Comparison of ENCODE assay signal across 23 mouse cellular contexts in genomic region chr11:118453886-118454671, GRCm38 (mm10). TPM values are rescaled to one million over a fixed set of nuclear protein-coding genes. Genes with fewer than 3 reads are reported as not detected.
DNase-seq lines count a peak whose midpoint lies in the region; ATAC-seq and TF ChIP-seq lines count a peak whose summit lies in the region.
"Had no signal": no experiment of that assay in that cellular context is flagged by ENCODE, and none has a peak within 500 bp of the region (broad histone marks: within the 10 kb centered on the region; RNA-seq: fewer than 3 reads in every experiment).

No protein-coding gene starts in this region.

- no peak overlapping the region for H3K4me2 ChIP-seq in heart, embryonic 11.5 days
- H3K4me2 ChIP-seq: embryonic facial prominence, embryonic 12.5 days; forebrain, embryonic 15.5 days; hindbrain, embryonic 15.5 days; kidney, embryonic 15.5 days; lung, embryonic 15.5 days; stomach, embryonic 15.5 days had no signal

- no peak overlapping the region for H3K9ac ChIP-seq in heart, embryonic 11.5 days (ENCODE audit: low read depth, low read length)
- H3K9ac ChIP-seq: embryonic facial prominence, embryonic 12.5 days; forebrain, embryonic 15.5 days; hindbrain, embryonic 15.5 days; kidney, embryonic 15.5 days; liver, embryonic 14.5 days; lung, embryonic 15.5 days; stomach, embryonic 15.5 days had no signal

- no peaks in the 10 kb centered on the region for H3K9me3 ChIP-seq in heart, embryonic 11.5 days (replicated peaks; ENCODE audit: control insufficient read depth, low read length)
- no peaks in the 10 kb centered on the region for H3K9me3 ChIP-seq in midbrain, embryonic 10.5 days (replicated peaks)
- H3K9me3 ChIP-seq: embryonic facial prominence, embryonic 12.5 days; forebrain, embryonic 15.5 days; hindbrain, embryonic 15.5 days; kidney, embryonic 15.5 days; lung, embryonic 15.5 days; stomach, embryonic 15.5 days had no signal

- no peaks in the 10 kb centered on the region for H3K27me3 ChIP-seq in heart, embryonic 11.5 days (ENCODE audit: control insufficient read depth, insufficient read depth, low read length)
- peaks cover 11% of the 10 kb centered on the region for H3K27me3 ChIP-seq in midbrain, embryonic 10.5 days (ENCODE audit: low read depth, poor library complexity, severe bottlenecking)
- H3K27me3 ChIP-seq: embryonic facial prominence, embryonic 12.5 days; forebrain, embryonic 15.5 days; hindbrain, embryonic 15.5 days; kidney, embryonic 15.5 days; lung, embryonic 15.5 days; stomach, embryonic 15.5 days had no signal

- H3K27ac ChIP-seq in heart, embryonic 11.5 days (ENCODE audit: low read depth, low read length), result no peak overlapping the region
- H3K27ac ChIP-seq in gastrocnemius, adult 2 months, result peak overlapping the region; percentile 67
- H3K27ac ChIP-seq in midbrain, embryonic 10.5 days (replicated peaks), result no peak overlapping the region
- H3K27ac ChIP-seq: embryonic facial prominence, embryonic 12.5 days; forebrain, embryonic 15.5 days; hindbrain, embryonic 15.5 days; kidney, embryonic 15.5 days; liver, embryonic 14.5 days; lung, embryonic 15.5 days; stomach, embryonic 15.5 days had no signal

- DNase-seq in heart, adult 8-10 months (ENCODE audit: low spot score), result peak; percentile 59
- DNase-seq in gastrocnemius, adult 2 months, result peak; percentile 83
- no peak for DNase-seq in midbrain, embryonic 10.5 days (ENCODE audit: low spot score)
- DNase-seq in B cell, adult 2 months, result no peak
- DNase-seq: adrenal gland, adult 8-10 months; cerebellum, adult 9-11 months; kidney, postnatal 4 days; layer of hippocampus, adult 9-11 months; right cerebral cortex, postnatal 14 days; thymus, adult 2 months had no signal

- no peak overlapping the region for H3K4me3 ChIP-seq in heart, embryonic 11.5 days (ENCODE audit: low read depth, low read length)
- H3K4me3 ChIP-seq in gastrocnemius, adult 2 months, result no peak overlapping the region
- H3K4me3 ChIP-seq in midbrain, embryonic 10.5 days, result no peak overlapping the region
- H3K4me3 ChIP-seq: embryonic facial prominence, embryonic 12.5 days; forebrain, embryonic 15.5 days; hindbrain, embryonic 15.5 days; kidney, embryonic 15.5 days; lung, embryonic 15.5 days; stomach, embryonic 15.5 days had no signal

- intact Hi-C loops in gastrocnemius, adult 2 months (cut with DNase I), result no loop called here

- TF ChIP-seq CTCF in gastrocnemius, adult 2 months (IDR thresholded peaks at IDR 0.05), result no peak

- H3K36me3 ChIP-seq in heart, embryonic 11.5 days (ENCODE audit: control insufficient read depth, insufficient read depth, low read length), result no peaks in the 10 kb centered on the region
- no peaks in the 10 kb centered on the region for H3K36me3 ChIP-seq in midbrain, embryonic 10.5 days
- H3K36me3 ChIP-seq: embryonic facial prominence, embryonic 12.5 days; forebrain, embryonic 15.5 days; hindbrain, embryonic 15.5 days; kidney, embryonic 15.5 days; lung, embryonic 15.5 days; stomach, embryonic 15.5 days had no signal

- H3K4me1 ChIP-seq in heart, embryonic 11.5 days (ENCODE audit: control insufficient read depth, insufficient read depth, low read length), result peaks cover 6% of the 10 kb centered on the region; the same call in 1 of the 2 replicates
- H3K4me1 ChIP-seq in midbrain, embryonic 10.5 days, result peaks cover 12% of the 10 kb centered on the region
- H3K4me1 ChIP-seq: embryonic facial prominence, embryonic 12.5 days; forebrain, embryonic 15.5 days; hindbrain, embryonic 15.5 days; lung, embryonic 15.5 days had no signal

- ATAC-seq in heart, embryonic 11.5 days (replicated peaks; ENCODE audit: insufficient number of reproducible peaks, low FRiP score, low TSS enrichment), result no peak
- peak; percentile 82 for ATAC-seq in granulocyte monocyte progenitor cell, adult 5-6 weeks (replicated peaks; ENCODE audit: poor library complexity, severe bottlenecking)
- peak; percentile 43; the same call in 1 of the 2 replicates for ATAC-seq in monocyte, adult 5-6 weeks (replicated peaks; ENCODE audit: insufficient number of reproducible peaks, low FRiP score, low TSS enrichment, poor library complexity, severe bottlenecking)
- ATAC-seq: forebrain, embryonic 15.5 days; intestine, postnatal 0 days; midbrain, embryonic 16.5 days had no signal

- 65% methylated on average over 11 of the region's 11 CpGs for WGBS in heart, embryonic 11.5 days (ENCODE audit: insufficient replicate concordance)
- WGBS in midbrain, embryonic 10.5 days, result 75% methylated on average over 11 of the region's 11 CpGs

RNA-seq across cellular contexts. Expression of gene Engase, which starts 22.6 kb away (rescaled TPM):
- 1 to 10 TPM; 5.2 to 7.2 (median 6.6) TPM for total RNA-seq in heart, adult 8-10 months (2022)
- 3.9 and 4.3 TPM in 2 replicates for polyA plus RNA-seq in heart, embryonic 11.5 days (2014; fragmentation: Nextera tagmentation; extraction: Ambion mirVana)
- total RNA-seq in gastrocnemius, adult 2 months (2021), result 1 to 10 TPM; 4.3 to 6.2 TPM
- 2.2 and 4.8 TPM in 2 replicates for total RNA-seq in granulocyte monocyte progenitor cell, adult 5-6 weeks (2014; fragmentation: Nextera tagmentation)
- 2.4 and 5.7 TPM in 2 replicates for total RNA-seq in granulocyte monocyte progenitor cell, adult 5-6 weeks (2017)
- total RNA-seq in monocyte, adult 5-6 weeks (2017), result 9.4 to 14.5 TPM (median 13.7 TPM) in 3 replicates
- polyA plus RNA-seq in midbrain, embryonic 10.5 days (2016; fragmentation: Nextera tagmentation; extraction: Ambion mirVana), result 7.3 and 8.6 TPM in 2 replicates

RNA-seq across cellular contexts. Expression of gene C1qtnf1, which starts 26.1 kb away (rescaled TPM):
- 10 to 100 TPM; 13.5 to 15.3 (median 13.8) TPM for total RNA-seq in heart, adult 8-10 months (2022)
- 2.7 and 4.2 TPM in 2 replicates for polyA plus RNA-seq in heart, embryonic 11.5 days (2014; fragmentation: Nextera tagmentation; extraction: Ambion mirVana)
- total RNA-seq in gastrocnemius, adult 2 months (2021), result 10 to 100 TPM in 1 of 2 experiments, 1 to 10 TPM in 1; 7.9 to 12.6 TPM
- total RNA-seq in granulocyte monocyte progenitor cell, adult 5-6 weeks (2014; fragmentation: Nextera tagmentation), result not detected in 2 replicates
- not detected in 2 replicates for total RNA-seq in granulocyte monocyte progenitor cell, adult 5-6 weeks (2017)
- total RNA-seq in monocyte, adult 5-6 weeks (2017), result not detected in 3 replicates
- polyA plus RNA-seq in midbrain, embryonic 10.5 days (2016; fragmentation: Nextera tagmentation; extraction: Ambion mirVana), result 2.0 and 2.9 TPM in 2 replicates
- total RNA-seq: neutrophil, adult 5-6 weeks had no signal

RNA-seq across cellular contexts. Expression of gene Cant1, which starts 35.2 kb away (rescaled TPM):
- total RNA-seq in heart, adult 8-10 months (2022), result 10 to 100 TPM; 16.4 to 19.2 (median 16.8) TPM
- polyA plus RNA-seq in heart, embryonic 11.5 days (2014; fragmentation: Nextera tagmentation; extraction: Ambion mirVana), result 16.0 and 17.1 TPM in 2 replicates
- 10 to 100 TPM; 10.7 to 11.6 TPM for total RNA-seq in gastrocnemius, adult 2 months (2021)
- total RNA-seq in granulocyte monocyte progenitor cell, adult 5-6 weeks (2014; fragmentation: Nextera tagmentation), result 29.7 and 34.6 TPM in 2 replicates
- 18.6 and 21.0 TPM in 2 replicates for total RNA-seq in granulocyte monocyte progenitor cell, adult 5-6 weeks (2017)
- total RNA-seq in monocyte, adult 5-6 weeks (2017), result 16.7 to 31.7 TPM (median 22.8 TPM) in 3 replicates
- 22.8 and 23.3 TPM in 2 replicates for polyA plus RNA-seq in midbrain, embryonic 10.5 days (2016; fragmentation: Nextera tagmentation; extraction: Ambion mirVana)

RNA-seq across cellular contexts. Expression of gene Lgals3bp, which starts 52.2 kb away (rescaled TPM):
- 10 to 100 TPM; 19.7 to 25.8 (median 23.3) TPM for total RNA-seq in heart, adult 8-10 months (2022)
- polyA plus RNA-seq in heart, embryonic 11.5 days (2014; fragmentation: Nextera tagmentation; extraction: Ambion mirVana), result 3.1 and 3.8 TPM in 2 replicates
- 10 to 100 TPM; 12.0 to 17.0 TPM for total RNA-seq in gastrocnemius, adult 2 months (2021)
- total RNA-seq in granulocyte monocyte progenitor cell, adult 5-6 weeks (2014; fragmentation: Nextera tagmentation), result 85.3 and 107 TPM in 2 replicates
- total RNA-seq in granulocyte monocyte progenitor cell, adult 5-6 weeks (2017), result 36.0 and 44.8 TPM in 2 replicates
- 16.7 to 76.6 TPM (median 44.4 TPM) in 3 replicates for total RNA-seq in monocyte, adult 5-6 weeks (2017)
- polyA plus RNA-seq in midbrain, embryonic 10.5 days (2016; fragmentation: Nextera tagmentation; extraction: Ambion mirVana), result 0.68 and 1.7 TPM in 2 replicates

Comparison
In these comparisons a context has a peak if more than half of its experiments do, and no peak if none do; other contexts are left out.
1. DNase-seq: peak in heart, adult 8-10 months (single experiment) and gastrocnemius, adult 2 months (single experiment); none in midbrain, embryonic 10.5 days (single experiment) and B cell, adult 2 months (0 of 2).